ENCODE assay signal across 14 mouse cellular contexts in the genomic region with DNA sequence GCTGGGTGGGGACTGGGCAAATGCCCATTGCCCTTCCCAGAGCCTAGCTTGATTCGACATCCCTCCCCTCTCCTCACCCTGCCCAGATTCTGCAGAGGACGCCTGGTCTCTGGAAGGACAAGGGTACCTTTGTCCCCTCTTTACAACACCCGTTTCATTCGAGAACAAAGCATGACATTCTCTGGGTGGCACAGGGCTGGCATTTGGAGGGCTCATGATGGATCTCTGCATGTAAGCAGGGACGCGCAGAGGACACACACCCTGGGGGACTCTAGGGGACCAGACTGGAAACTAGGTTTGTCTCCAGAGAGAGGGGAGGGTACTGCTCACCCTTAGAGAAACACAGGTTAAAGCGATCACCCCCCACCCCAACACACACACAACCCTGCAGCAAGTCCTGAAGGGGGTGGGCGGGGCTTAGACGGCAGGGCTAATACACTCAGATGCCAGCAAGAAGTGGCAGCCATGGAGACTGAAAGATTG. TPM values are rescaled to one million over a fixed set of nuclear protein-coding genes. Genes with fewer than 3 reads are reported as not detected.
DNase-seq lines count a peak whose midpoint lies in the region; ATAC-seq and TF ChIP-seq lines count a peak whose summit lies in the region.
"Had no signal": no experiment of that assay in that cellular context is flagged by ENCODE, and none has a peak within 500 bp of the region (broad histone marks: within the 10 kb centered on the region; RNA-seq: fewer than 3 reads in every experiment).

No protein-coding gene starts in this region.

- no peak for TF ChIP-seq CTCF in stomach, postnatal 0 days (IDR thresholded peaks at IDR 0.05; ENCODE audit: low read depth)

- no peak overlapping the region for H3K9ac ChIP-seq in hindbrain, embryonic 12.5 days
- no peak overlapping the region for H3K9ac ChIP-seq in stomach, embryonic 15.5 days
- H3K9ac ChIP-seq in stomach, postnatal 0 days (ENCODE audit: low read length), result no peak overlapping the region
- H3K9ac ChIP-seq in kidney, embryonic 14.5 days (ENCODE audit: low read depth, low read length), result no peak overlapping the region

- TF ChIP-seq EP300 in stomach, postnatal 0 days (optimal IDR thresholded peaks at IDR 0.05), result no peak

- no peak overlapping the region for H3K4me3 ChIP-seq in hindbrain, embryonic 12.5 days
- no peak overlapping the region for H3K4me3 ChIP-seq in hindbrain, embryonic 10.5 days
- no peak overlapping the region for H3K4me3 ChIP-seq in stomach, embryonic 15.5 days (replicated peaks)
- H3K4me3 ChIP-seq in stomach, postnatal 0 days (ENCODE audit: low read depth, low read length), result no peak overlapping the region
- H3K4me3 ChIP-seq in kidney, embryonic 14.5 days (ENCODE audit: low read length), result no peak overlapping the region
- H3K4me3 ChIP-seq: erythroblast, embryonic 14.5 days had no signal

- ATAC-seq in hindbrain, embryonic 12.5 days (ENCODE audit: low FRiP score), result peak; percentile 65
- ATAC-seq in stomach, embryonic 15.5 days (ENCODE audit: insufficient read depth, low FRiP score, low read depth), result peak; percentile 21; the same call in 1 of the 2 replicates
- no peak for ATAC-seq in stomach, postnatal 0 days (ENCODE audit: low FRiP score, low TSS enrichment)
- ATAC-seq in kidney, embryonic 14.5 days (ENCODE audit: low FRiP score, low TSS enrichment), result no peak
- ATAC-seq: Patski had no signal

- no peak for DNase-seq in hindbrain, embryonic 10.5 days (ENCODE audit: low spot score)
- DNase-seq in stomach, postnatal 0 days (ENCODE audit: low spot score), result no peak
- DNase-seq in left cerebral cortex, adult 9 months (ENCODE audit: low spot score in 2 of 2), result peak; percentile 66 to 74
- DNase-seq in telencephalon, adult 2 months (ENCODE audit: low read depth, low spot score), result peak; percentile 82
- DNase-seq in testis, postnatal 14 days (ENCODE audit: low spot score), result no peak
- DNase-seq: adrenal gland, postnatal 25 days; cerebellum, postnatal 25 days; heart, adult 18-20 months had no signal

- H3K9me3 ChIP-seq in hindbrain, embryonic 12.5 days (replicated peaks), result no peaks in the 10 kb centered on the region
- H3K9me3 ChIP-seq in hindbrain, embryonic 10.5 days, result no peaks in the 10 kb centered on the region
- no peaks in the 10 kb centered on the region for H3K9me3 ChIP-seq in stomach, embryonic 15.5 days
- no peaks in the 10 kb centered on the region for H3K9me3 ChIP-seq in stomach, postnatal 0 days (ENCODE audit: control insufficient read depth, low read length)
- H3K9me3 ChIP-seq in kidney, embryonic 14.5 days (ENCODE audit: control insufficient read depth, low read length), result no peaks in the 10 kb centered on the region

- 60% methylated on average over 9 of the region's 9 CpGs for WGBS in hindbrain, embryonic 12.5 days
- 76% methylated on average over 9 of the region's 9 CpGs for WGBS in hindbrain, embryonic 10.5 days
- whole genome bisulfite sequencing in stomach, embryonic 15.5 days, result 77% methylated on average over 9 of the region's 9 CpGs
- WGBS in stomach, postnatal 0 days, result 71% methylated on average over 9 of the region's 9 CpGs
- 82% methylated on average over 9 of the region's 9 CpGs for WGBS in kidney, embryonic 14.5 days

- H3K4me1 ChIP-seq in hindbrain, embryonic 12.5 days, result peaks cover 5% of the 10 kb centered on the region; the same call in 1 of the 2 replicates
- H3K4me1 ChIP-seq in hindbrain, embryonic 10.5 days (replicated peaks), result peaks cover 7% of the 10 kb centered on the region; the same call in 1 of the 2 replicates
- H3K4me1 ChIP-seq in stomach, embryonic 15.5 days, result no peaks in the 10 kb centered on the region
- H3K4me1 ChIP-seq in stomach, postnatal 0 days (replicated peaks; ENCODE audit: control insufficient read depth, insufficient read depth), result no peaks in the 10 kb centered on the region
- H3K4me1 ChIP-seq in kidney, embryonic 14.5 days (ENCODE audit: control insufficient read depth, insufficient read depth, low read length), result no peaks in the 10 kb centered on the region

- 0 out of 2 replicates have a peak overlapping the region, but pooled peaks have one; percentile 0 for H3K27ac ChIP-seq in hindbrain, embryonic 12.5 days
- no peak overlapping the region for H3K27ac ChIP-seq in hindbrain, embryonic 10.5 days
- no peak overlapping the region for H3K27ac ChIP-seq in stomach, embryonic 15.5 days
- H3K27ac ChIP-seq in stomach, postnatal 0 days (replicated peaks), result no peak overlapping the region
- no peak overlapping the region for H3K27ac ChIP-seq in kidney, embryonic 14.5 days (ENCODE audit: low read depth, low read length)

- peaks cover 82% of the 10 kb centered on the region for H3K36me3 ChIP-seq in hindbrain, embryonic 12.5 days
- peaks cover 93% of the 10 kb centered on the region for H3K36me3 ChIP-seq in hindbrain, embryonic 10.5 days
- peaks cover 23% of the 10 kb centered on the region for H3K36me3 ChIP-seq in stomach, embryonic 15.5 days
- peaks cover 17% of the 10 kb centered on the region for H3K36me3 ChIP-seq in stomach, postnatal 0 days (ENCODE audit: control insufficient read depth, insufficient read depth, low read length)
- peaks cover 45% of the 10 kb centered on the region for H3K36me3 ChIP-seq in kidney, embryonic 14.5 days (ENCODE audit: control insufficient read depth, insufficient read depth, low read length)

- no peaks in the 10 kb centered on the region for H3K27me3 ChIP-seq in hindbrain, embryonic 12.5 days
- H3K27me3 ChIP-seq in hindbrain, embryonic 10.5 days (ENCODE audit: insufficient read depth, poor library complexity, severe bottlenecking), result no peaks in the 10 kb centered on the region
- H3K27me3 ChIP-seq in stomach, embryonic 15.5 days (replicated peaks), result no peaks in the 10 kb centered on the region
- no peaks in the 10 kb centered on the region for H3K27me3 ChIP-seq in stomach, postnatal 0 days (ENCODE audit: control insufficient read depth, insufficient read depth, low read length)
- no peaks in the 10 kb centered on the region for H3K27me3 ChIP-seq in kidney, embryonic 14.5 days (ENCODE audit: control insufficient read depth, insufficient read depth, low read length)
- H3K27me3 ChIP-seq: Patski had no signal

- H3K4me2 ChIP-seq in hindbrain, embryonic 12.5 days (replicated peaks), result no peak overlapping the region
- no peak overlapping the region for H3K4me2 ChIP-seq in stomach, embryonic 15.5 days
- H3K4me2 ChIP-seq in stomach, postnatal 0 days (replicated peaks; ENCODE audit: low read depth), result no peak overlapping the region
- no peak overlapping the region for H3K4me2 ChIP-seq in kidney, embryonic 14.5 days (replicated peaks; ENCODE audit: low read depth, low read length)

RNA-seq across cellular contexts. Expression of gene Clip2, which starts 46.4 kb away (rescaled TPM):
- polyA plus RNA-seq in hindbrain, embryonic 12.5 days (2016; fragmentation: Nextera tagmentation; extraction: Ambion mirVana), result 12.6 and 13.0 TPM in 2 replicates
- 6.0 and 8.1 TPM in 2 replicates for polyA plus RNA-seq in hindbrain, embryonic 10.5 days (2016; fragmentation: Nextera tagmentation; extraction: Ambion mirVana)
- 2.9 and 3.5 TPM in 2 replicates for polyA plus RNA-seq in stomach, embryonic 15.5 days (2015; fragmentation: Nextera tagmentation; extraction: Ambion mirVana)
- 1.0 and 1.1 TPM in 2 replicates for polyA plus RNA-seq in stomach, postnatal 0 days (2015; fragmentation: Nextera tagmentation; extraction: Ambion mirVana)
- 3.7 and 4.4 TPM in 2 replicates for polyA plus RNA-seq in kidney, embryonic 14.5 days (2014; fragmentation: Nextera tagmentation; extraction: Ambion mirVana)

RNA-seq across cellular contexts. Expression of gene Gtf2ird1, which starts 49.3 kb away (rescaled TPM):
- polyA plus RNA-seq in hindbrain, embryonic 12.5 days (2016; fragmentation: Nextera tagmentation; extraction: Ambion mirVana), result 95.9 and 99.9 TPM in 2 replicates
- polyA plus RNA-seq in hindbrain, embryonic 10.5 days (2016; fragmentation: Nextera tagmentation; extraction: Ambion mirVana), result 84.8 and 91.6 TPM in 2 replicates
- polyA plus RNA-seq in stomach, embryonic 15.5 days (2015; fragmentation: Nextera tagmentation; extraction: Ambion mirVana), result 83.6 and 90.8 TPM in 2 replicates
- polyA plus RNA-seq in stomach, postnatal 0 days (2015; fragmentation: Nextera tagmentation; extraction: Ambion mirVana), result 42.4 and 47.0 TPM in 2 replicates
- 60.9 and 84.8 TPM in 2 replicates for polyA plus RNA-seq in kidney, embryonic 14.5 days (2014; fragmentation: Nextera tagmentation; extraction: Ambion mirVana)

RNA-seq across cellular contexts. Expression of gene Syna, which starts 54.1 kb away (rescaled TPM):
- polyA plus RNA-seq in hindbrain, embryonic 12.5 days (2016; fragmentation: Nextera tagmentation; extraction: Ambion mirVana), result 0.18 and 0.23 TPM in 2 replicates
- 0.09 and 0.12 TPM in 2 replicates for polyA plus RNA-seq in hindbrain, embryonic 10.5 days (2016; fragmentation: Nextera tagmentation; extraction: Ambion mirVana)
- polyA plus RNA-seq in stomach, embryonic 15.5 days (2015; fragmentation: Nextera tagmentation; extraction: Ambion mirVana), result 0.09 and 0.10 TPM in 2 replicates
- 0.07 TPM in 2 replicates for polyA plus RNA-seq in stomach, postnatal 0 days (2015; fragmentation: Nextera tagmentation; extraction: Ambion mirVana)
- polyA plus RNA-seq in kidney, embryonic 14.5 days (2014; fragmentation: Nextera tagmentation; extraction: Ambion mirVana), result 0.14 TPM in 1 of 2 replicates, not detected in the other
- polyA plus RNA-seq: erythroblast, embryonic 14.5 days; liver, embryonic 16.5 days had no signal

Comparison
In these comparisons a context has a peak if more than half of its experiments do, and no peak if none do; other contexts are left out.
1. ATAC-seq: peak in hindbrain, embryonic 12.5 days (single experiment) and stomach, embryonic 15.5 days (single experiment); none in stomach, postnatal 0 days (single experiment) and kidney, embryonic 14.5 days (single experiment).
2. DNase-seq: peak in left cerebral cortex, adult 9 months (2 of 2) and telencephalon, adult 2 months (single experiment); none in hindbrain, embryonic 10.5 days (single experiment), stomach, postnatal 0 days (single experiment) and testis, postnatal 14 days (single experiment).